Mouse (Mus musculus) kidney, postnatal 0 days (tissue): ENCODE results near the gene Myt1l. TPM values are rescaled to one million over a fixed set of nuclear protein-coding genes. Genes with fewer than 3 reads are reported as not detected.
A peak's percentile ranks its signal among the peaks of the same experiment; 100 is the strongest.

Experiments
- ATAC-seq: fragments of 200-750 bp; cut with Nextera tagmentation; replicated peaks from 2 replicates; pipeline ENCODE4 v1.8.0; 2017; ENCODE audit warnings: low read depth, moderate number of reproducible peaks, moderate TSS enrichment, moderate library complexity; ENCODE audit not compliant: low FRiP score
- DNase-seq: peaks from one replicate; pipeline ENCODE4 v3.0.0-alpha.2; 2016; ENCODE audit warnings: low spot score
- H3K27ac ChIP-seq: fragments of 300-500 bp; sonication (generic); 2 replicates; pipeline ENCODE4 v1.5.1; 2014; ENCODE audit warnings: mild to moderate bottlenecking
- H3K27me3 ChIP-seq: fragments of 300-500 bp; sonication (generic); 2 replicates; pipeline ENCODE4 v1.6.1; 2014; ENCODE audit warnings: low read length, mixed read lengths; ENCODE audit not compliant: insufficient read depth
- H3K36me3 ChIP-seq: fragments of 300-500 bp; sonication (generic); 2 replicates; pipeline ENCODE4 v1.6.1; 2014; ENCODE audit warnings: low read length, mixed read lengths; ENCODE audit not compliant: insufficient read depth
- H3K4me1 ChIP-seq: fragments of 300-500 bp; sonication (generic); replicated peaks from 2 replicates; pipeline ENCODE4 v1.6.1; 2014; ENCODE audit warnings: antibody characterized with exemption, low read length, mixed read lengths; ENCODE audit not compliant: insufficient read depth
- H3K4me2 ChIP-seq: fragments of 300-500 bp; sonication (generic); 2 replicates; pipeline ENCODE4 v1.6.1; 2014; ENCODE audit warnings: mild to moderate bottlenecking, low read length, moderate library complexity, mixed read lengths
- H3K4me3 ChIP-seq: fragments of 300-500 bp; sonication (generic); replicated peaks from 2 replicates; pipeline ENCODE4 v1.5.1; 2014; ENCODE audit warnings: low read depth, low read length
- H3K9ac ChIP-seq: fragments of 300-500 bp; sonication (generic); 2 replicates; pipeline ENCODE4 v1.6.1; 2014; ENCODE audit warnings: low read depth, low read length
- H3K9me3 ChIP-seq: fragments of 300-500 bp; sonication (generic); replicated peaks from 2 replicates; pipeline ENCODE4 v1.6.1; 2016; ENCODE audit warnings: low read length, inconsistent platforms, mixed read lengths
- CTCF ChIP-seq: IDR thresholded peaks from 2 replicates; pipeline ENCODE4 v1.5.1; 2016; ENCODE audit warnings: antibody characterized with exemption, low read depth, mild to moderate bottlenecking, moderate library complexity
- WGBS: fragments of 180-500 bp; shearing (Covaris S2); extraction: QIAGEN DNeasy Blood & Tissue Kit; methylation state at CpG from one replicate; pipeline ENCODE4 v1.1.7; 2014; 5-methylcytosine and 5-hydroxymethylcytosine counted together
- polyA plus RNA-seq: library from polyadenylated mRNA; unstranded; fragments of >200 nt; fragmentation: Nextera tagmentation; extraction: Ambion mirVana; gene quantifications from 2 replicates; pipeline ENCODE4 v1.2.1, GENCODE M21; 2015

Gene Myt1l
- polyA plus RNA-seq, 1 experiment from 2014 or later = 0.07 TPM

GRCm38 (mm10) chr12:29873281-29873772, 345.1 kb downstream of the Myt1l start:
- no peak for TF ChIP-seq CTCF
- no peaks in the 10 kb centered on the region for H3K27me3 ChIP-seq
- H3K4me2 ChIP-seq = no peak overlapping the region
- no peak overlapping the region for H3K9ac ChIP-seq
- no peaks in the 10 kb centered on the region for H3K4me1 ChIP-seq
- WGBS = 55% methylated on average over 1 of the region's 1 CpGs
- ATAC-seq (no peak), DNase-seq (no peak)
- H3K36me3 ChIP-seq = no peaks in the 10 kb centered on the region
- H3K4me3 ChIP-seq = no peak overlapping the region
- no peaks in the 10 kb centered on the region for H3K9me3 ChIP-seq
- H3K27ac ChIP-seq = no peak overlapping the region

GRCm38 (mm10) chr12:29877977-29878376, 349.8 kb downstream of the Myt1l start:
- no peak overlapping the region for H3K27ac ChIP-seq
- H3K4me2 ChIP-seq = no peak overlapping the region
- no peaks in the 10 kb centered on the region for H3K36me3 ChIP-seq
- no peak for TF ChIP-seq CTCF
- H3K4me1 ChIP-seq = no peaks in the 10 kb centered on the region
- H3K27me3 ChIP-seq = no peaks in the 10 kb centered on the region
- no peak overlapping the region for H3K4me3 ChIP-seq
- DNase-seq (no peak), ATAC-seq (no peak)
- WGBS = 71% methylated on average over 10 of the region's 10 CpGs
- no peaks in the 10 kb centered on the region for H3K9me3 ChIP-seq
- no peak overlapping the region for H3K9ac ChIP-seq

- 0 out of 2 replicates have a peak, but pooled peaks have one; percentile 36 for ATAC-seq
- WGBS = 23% methylated on average over 9 of the region's 9 CpGs
- peak; percentile 77 for TF ChIP-seq CTCF
Measured at GRCm38 (mm10) chr12:29882871-29883617, 354.9 kb downstream of the Myt1l start.

GRCm38 (mm10) chr12:29884376-29884775, 356.2 kb downstream of the Myt1l start:
- no peak overlapping the region for H3K4me3 ChIP-seq
- 81% methylated on average over 5 of the region's 5 CpGs for WGBS
- H3K4me2 ChIP-seq = no peak overlapping the region
- no peaks in the 10 kb centered on the region for H3K9me3 ChIP-seq
- DNase-seq (no peak), ATAC-seq (no peak)
- no peak overlapping the region for H3K27ac ChIP-seq
- H3K4me1 ChIP-seq = no peaks in the 10 kb centered on the region
- no peaks in the 10 kb centered on the region for H3K27me3 ChIP-seq
- no peak for TF ChIP-seq CTCF
- no peaks in the 10 kb centered on the region for H3K36me3 ChIP-seq
- H3K9ac ChIP-seq = no peak overlapping the region

More at GRCm38 (mm10) chr12:29882871-29883617, 354.9 kb downstream of the Myt1l start:
- Histone ChIP-seq H3K4me1 (no peaks in the 10 kb centered on the region), H3K36me3 (no peaks in the 10 kb centered on the region), H3K27me3 (no peaks in the 10 kb centered on the region), H3K9me3 (no peaks in the 10 kb centered on the region), H3K4me3 (no peak overlapping the region), H3K27ac (no peak overlapping the region), H3K4me2 (no peak overlapping the region), H3K9ac (no peak overlapping the region)
- DNase-seq = peak; percentile 55

- Histone ChIP-seq H3K27ac (no peak overlapping the region), H3K4me1 (no peaks in the 10 kb centered on the region), H3K4me2 (no peak overlapping the region), H3K4me3 (no peak overlapping the region), H3K9me3 (no peaks in the 10 kb centered on the region), H3K36me3 (no peaks in the 10 kb centered on the region), H3K27me3 (no peaks in the 10 kb centered on the region), H3K9ac (no peak overlapping the region)
- DNase-seq (peak; percentile 45), ATAC-seq (no peak)
- peak; percentile 74 for TF ChIP-seq CTCF
- 20% methylated on average over 3 of the region's 3 CpGs for WGBS
Measured at GRCm38 (mm10) chr12:29894669-29895068, 366.5 kb downstream of the Myt1l start.

- Histone ChIP-seq H3K9me3 (no peaks in the 10 kb centered on the region), H3K36me3 (no peaks in the 10 kb centered on the region), H3K4me1 (no peaks in the 10 kb centered on the region), H3K27me3 (no peaks in the 10 kb centered on the region), H3K4me2 (no peak overlapping the region), H3K4me3 (no peak overlapping the region), H3K9ac (no peak overlapping the region), H3K27ac (no peak overlapping the region)
- TF ChIP-seq CTCF = no peak
- WGBS = 73% methylated on average over 3 of the region's 3 CpGs
- no peak for DNase-seq
- no peak for ATAC-seq
Measured at GRCm38 (mm10) chr12:29897533-29898085, 369.4 kb downstream of the Myt1l start.
